Mouse (Mus musculus): ENCODE results near the gene Gm10073. TPM values are rescaled to one million over a fixed set of nuclear protein-coding genes. Genes with fewer than 3 reads are reported as not detected.
"Not testable (repeated sequence)": the region's sequence is repeated elsewhere in the genome, so short reads cannot be mapped to it uniquely, and the experiment has no call there.

The Gm10073 gene
- total RNA-seq (2015; ENCODE audit: low replicate concordance) (20.6 and 31.1 TPM in 2 replicates), total RNA-seq (2017; ENCODE audit: low replicate concordance) (not detected in 2 replicates)

DNA sequence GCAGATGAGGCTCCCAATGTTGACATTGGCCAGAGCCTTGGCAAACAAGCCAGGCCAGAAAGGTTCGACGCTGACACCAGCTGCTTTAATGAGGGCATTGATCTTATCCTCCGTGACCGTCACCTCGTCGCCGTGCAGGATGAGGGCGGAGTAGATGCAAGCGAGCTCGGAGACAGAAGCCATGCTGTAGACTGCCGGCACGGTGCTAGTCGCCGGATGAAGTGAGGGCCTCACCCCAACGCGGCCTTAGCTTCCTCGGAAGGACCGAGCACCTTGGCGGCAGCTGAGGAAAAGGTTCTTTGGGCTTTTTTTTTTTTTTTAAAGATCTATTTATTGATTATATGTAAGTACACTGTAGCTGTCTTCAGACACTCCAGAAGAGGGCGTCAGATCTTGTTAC is at the start of gene Gm10073:
TSS of gene Gm10073 (minus strand) at position 294 of the 400 bp plus-strand sequence.
- ATAC-seq (replicated peaks; ENCODE audit: low FRiP score, poor library complexity, severe bottlenecking) = not testable (repeated sequence)

DNA sequence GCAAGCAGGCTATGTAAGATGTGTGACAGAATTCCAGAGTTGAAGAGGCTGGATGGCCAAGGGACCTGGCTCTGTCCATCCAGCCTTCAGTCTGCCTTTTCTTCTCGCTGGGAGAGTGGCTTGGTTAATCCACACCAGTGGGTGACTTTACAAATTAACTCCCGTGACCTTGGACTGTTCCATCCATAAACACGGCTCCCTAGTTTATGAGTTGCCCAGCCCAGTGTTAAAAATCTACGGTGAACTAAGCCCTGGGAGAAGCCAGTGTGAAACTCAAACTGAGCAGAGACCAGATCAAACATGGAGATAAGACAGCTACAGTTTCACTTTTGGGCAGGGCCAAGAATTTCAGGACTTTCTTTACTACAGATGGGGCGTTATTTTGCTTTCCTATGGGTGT is 49.8 kb upstream of the Gm10073 start:
- no peak for ATAC-seq (replicated peaks; ENCODE audit: low FRiP score, poor library complexity, severe bottlenecking)

DNA sequence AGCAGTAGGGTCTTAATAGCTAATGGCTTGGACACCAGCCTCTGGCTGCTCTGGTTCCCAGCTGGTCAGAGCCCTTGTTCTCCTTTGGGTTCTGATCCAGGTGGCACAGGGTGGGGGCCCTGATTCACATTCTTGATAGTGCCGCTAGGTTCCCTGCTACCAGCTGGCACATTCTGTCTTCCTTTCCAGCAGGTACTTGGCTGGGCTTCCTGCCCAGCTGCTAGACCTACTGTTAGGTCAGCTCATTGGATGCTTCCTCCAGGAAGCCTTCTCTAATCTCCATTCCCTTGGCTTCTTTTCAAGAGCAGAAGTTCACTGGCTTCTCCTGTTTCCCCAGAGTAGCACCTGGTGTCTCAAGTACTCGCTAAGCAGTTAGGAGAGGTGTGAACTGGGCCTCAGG is 47.2 kb upstream of the Gm10073 start:
- no peak for ATAC-seq (replicated peaks; ENCODE audit: low FRiP score, poor library complexity, severe bottlenecking)

DNA sequence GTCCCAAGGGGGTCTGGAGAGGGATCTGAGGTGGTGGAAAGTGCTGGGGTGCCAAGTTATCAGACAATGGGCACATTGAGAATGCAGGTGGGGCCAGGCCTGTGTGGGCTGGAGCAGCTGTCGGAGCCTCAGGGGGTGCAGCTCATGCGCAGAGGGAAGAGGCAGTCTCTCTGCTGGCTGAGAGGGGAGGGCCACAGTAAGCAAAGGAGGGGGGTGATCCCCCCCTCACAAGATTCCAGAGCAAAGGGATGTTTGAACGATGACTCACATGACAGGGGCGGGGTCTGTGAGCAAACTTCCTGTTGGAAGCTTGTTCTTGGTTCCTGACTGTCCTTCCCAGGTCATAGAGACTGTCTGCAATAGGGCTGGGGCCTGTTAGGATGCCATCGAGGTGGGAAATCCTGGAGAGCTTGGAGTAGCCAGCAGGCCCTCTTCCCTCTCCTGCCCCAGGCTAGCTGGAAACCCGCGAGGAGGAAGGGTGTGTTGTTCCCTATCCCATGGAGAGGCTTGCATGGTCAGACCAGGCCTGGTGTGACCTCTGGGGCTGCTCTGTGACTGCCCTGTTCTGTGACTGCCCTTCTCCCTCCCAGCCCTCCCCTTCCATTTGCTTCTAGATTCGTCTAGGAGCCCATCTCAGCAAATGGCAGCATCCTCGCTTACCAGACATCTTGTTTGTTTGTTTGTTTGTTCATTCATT is 46.4 kb upstream of the Gm10073 start:
- no peak for ATAC-seq (replicated peaks; ENCODE audit: low FRiP score, poor library complexity, severe bottlenecking)

DNA sequence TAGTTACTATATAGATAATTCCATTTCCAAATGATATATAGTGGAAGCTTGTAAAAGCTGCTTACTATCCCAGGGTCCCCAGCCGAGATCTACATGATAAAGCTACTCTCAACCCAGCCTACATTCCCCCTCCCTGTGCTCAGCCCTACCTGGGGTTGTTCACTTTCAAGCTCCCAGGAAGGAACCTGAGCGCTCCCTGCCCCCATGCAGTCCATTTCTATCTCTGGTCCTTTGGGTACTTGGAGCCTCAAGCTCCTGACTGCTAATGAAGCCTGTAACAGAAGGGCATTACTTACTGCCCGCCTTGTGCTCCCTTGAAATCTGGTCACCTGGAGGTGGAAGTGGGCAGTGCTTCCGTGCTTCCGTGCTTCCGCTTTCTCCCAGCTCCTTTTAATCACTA is 45.1 kb upstream of the Gm10073 start:
- no peak for ATAC-seq (replicated peaks; ENCODE audit: low FRiP score, poor library complexity, severe bottlenecking)

DNA sequence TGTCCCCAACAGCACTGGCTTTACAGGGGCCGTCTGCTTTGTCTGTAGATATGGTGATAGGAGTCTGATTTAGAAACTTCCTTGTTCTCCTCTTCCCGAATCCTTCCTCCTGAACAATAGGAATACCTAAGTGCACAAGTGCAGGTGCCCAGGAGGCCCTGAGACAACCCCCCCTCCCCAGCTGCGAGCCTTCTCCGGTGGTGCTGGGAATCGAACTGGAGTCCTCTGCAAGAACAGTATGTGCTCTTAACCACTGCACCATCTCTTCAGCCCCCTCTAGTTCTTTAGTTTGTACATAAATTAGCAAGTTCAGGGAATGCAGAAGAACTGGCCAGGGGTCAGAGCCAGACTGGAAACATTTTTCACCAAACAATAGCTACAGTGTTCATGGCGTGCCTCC is 44.6 kb upstream of the Gm10073 start:
- ATAC-seq (replicated peaks; ENCODE audit: low FRiP score, poor library complexity, severe bottlenecking) = no peak

DNA sequence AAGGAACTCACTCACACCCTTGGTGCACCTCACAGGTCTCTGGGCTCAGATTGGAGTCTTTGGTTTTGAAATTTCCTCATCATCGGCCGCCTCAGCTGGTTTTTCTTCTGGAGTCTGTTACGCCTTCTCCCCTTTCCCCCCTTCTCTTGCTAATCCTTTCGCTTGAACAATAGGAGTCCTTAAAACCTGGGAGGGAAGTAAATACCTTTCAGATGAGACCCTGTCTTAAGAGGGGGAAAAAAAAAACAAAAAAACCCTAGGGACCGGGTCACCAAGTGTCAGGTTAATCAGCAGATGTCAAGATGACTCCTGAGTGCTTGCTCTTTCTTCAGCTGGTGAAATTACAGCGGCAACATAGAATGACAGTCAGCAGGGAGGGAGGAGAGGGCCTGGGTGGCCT is 43.9 kb upstream of the Gm10073 start:
- no peak for ATAC-seq (replicated peaks; ENCODE audit: low FRiP score, poor library complexity, severe bottlenecking)

DNA sequence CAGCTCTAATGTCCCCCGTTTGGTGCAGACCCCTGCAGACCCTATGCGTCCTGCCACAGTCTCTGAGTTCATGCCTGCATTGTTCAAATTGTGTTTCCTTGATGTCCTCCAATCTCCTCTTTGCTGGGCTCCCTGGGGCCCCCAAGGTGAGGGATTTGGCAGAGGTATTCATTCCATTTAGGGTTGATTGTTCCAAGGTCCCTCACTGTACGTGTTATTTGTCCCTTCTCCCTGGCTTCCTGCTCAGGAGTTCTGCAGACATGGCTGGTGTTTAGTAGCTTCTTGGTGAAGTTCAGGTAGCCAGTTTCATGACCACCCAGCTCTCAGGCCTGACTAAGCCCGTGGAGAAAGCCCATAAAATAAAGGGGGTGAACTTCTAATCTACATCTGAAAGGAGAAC is 43.4 kb upstream of the Gm10073 start:
- ATAC-seq (replicated peaks; ENCODE audit: low FRiP score, poor library complexity, severe bottlenecking) = no peak

DNA sequence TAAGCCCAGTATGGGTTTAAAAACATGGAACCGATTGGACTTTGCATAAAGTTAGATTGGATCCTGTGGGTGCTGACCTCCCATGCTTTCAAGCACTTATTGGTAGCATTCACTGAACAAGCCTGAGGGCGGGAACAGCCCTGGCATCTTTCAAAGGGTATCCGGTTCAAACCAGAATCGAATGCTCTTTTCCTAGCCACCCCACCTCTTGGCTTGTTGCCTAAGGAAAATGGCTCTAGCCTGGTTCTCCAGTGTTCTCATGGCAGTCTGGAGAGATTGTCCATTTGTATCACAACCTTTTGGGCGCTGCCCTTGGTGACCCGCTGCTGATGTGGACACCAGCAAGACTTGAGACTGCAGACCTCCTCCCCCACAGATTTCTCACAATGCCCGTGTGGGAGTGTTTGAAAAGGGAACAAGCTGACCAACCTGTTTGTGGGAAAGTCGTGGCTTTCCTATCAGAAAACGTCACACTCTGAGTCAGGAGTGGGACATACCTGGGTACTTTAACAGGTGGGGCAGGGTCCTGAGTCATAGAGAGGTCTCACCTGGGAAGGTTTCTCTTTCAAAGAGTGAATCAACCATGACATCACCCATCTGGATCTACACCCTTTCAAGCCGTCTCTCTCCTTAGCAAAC is 42.5 kb upstream of the Gm10073 start:
- no peak for ATAC-seq (replicated peaks; ENCODE audit: low FRiP score, poor library complexity, severe bottlenecking)

DNA sequence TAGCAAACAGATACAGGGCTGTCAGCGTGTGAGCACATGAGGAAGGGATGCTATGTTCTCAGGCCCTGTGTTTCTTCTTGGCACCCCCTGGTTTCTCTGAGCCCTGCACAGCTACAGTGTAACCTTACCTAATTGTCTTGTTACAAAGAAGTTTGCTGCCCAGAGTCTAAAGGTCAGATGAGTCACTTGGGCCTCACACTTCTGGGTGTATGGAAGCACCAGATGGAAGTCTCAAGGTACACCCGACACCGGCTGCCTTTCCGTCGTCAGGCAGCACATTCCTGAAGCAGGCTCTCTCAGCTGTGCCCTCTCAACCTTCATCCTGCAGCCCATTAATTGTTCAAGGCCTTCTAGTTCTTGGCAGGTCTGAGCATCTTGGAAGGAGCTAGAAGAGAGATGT is 41.4 kb upstream of the Gm10073 start:
- ATAC-seq (replicated peaks; ENCODE audit: low FRiP score, poor library complexity, severe bottlenecking) = no peak

DNA sequence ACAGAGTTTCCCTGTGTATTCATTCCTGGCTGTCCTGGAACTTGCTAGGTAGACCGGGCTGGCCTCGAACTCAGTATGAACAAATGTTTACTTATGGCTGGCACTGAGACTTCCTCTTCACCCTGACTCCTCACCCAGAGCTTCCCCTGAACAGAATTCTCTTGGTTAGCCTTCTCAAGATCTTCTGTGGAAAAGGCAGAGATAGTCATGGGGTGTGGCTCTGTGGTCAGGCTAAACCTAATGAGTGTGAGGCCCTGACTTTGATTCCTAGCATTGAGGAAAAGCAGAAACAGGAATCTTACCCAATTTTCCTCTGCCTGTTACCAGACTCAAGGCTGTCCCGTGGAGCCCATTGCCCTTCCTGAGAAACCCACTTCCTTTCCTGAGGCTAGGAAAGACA is 38.8 kb upstream of the Gm10073 start:
- no peak for ATAC-seq (replicated peaks; ENCODE audit: low FRiP score, poor library complexity, severe bottlenecking)

DNA sequence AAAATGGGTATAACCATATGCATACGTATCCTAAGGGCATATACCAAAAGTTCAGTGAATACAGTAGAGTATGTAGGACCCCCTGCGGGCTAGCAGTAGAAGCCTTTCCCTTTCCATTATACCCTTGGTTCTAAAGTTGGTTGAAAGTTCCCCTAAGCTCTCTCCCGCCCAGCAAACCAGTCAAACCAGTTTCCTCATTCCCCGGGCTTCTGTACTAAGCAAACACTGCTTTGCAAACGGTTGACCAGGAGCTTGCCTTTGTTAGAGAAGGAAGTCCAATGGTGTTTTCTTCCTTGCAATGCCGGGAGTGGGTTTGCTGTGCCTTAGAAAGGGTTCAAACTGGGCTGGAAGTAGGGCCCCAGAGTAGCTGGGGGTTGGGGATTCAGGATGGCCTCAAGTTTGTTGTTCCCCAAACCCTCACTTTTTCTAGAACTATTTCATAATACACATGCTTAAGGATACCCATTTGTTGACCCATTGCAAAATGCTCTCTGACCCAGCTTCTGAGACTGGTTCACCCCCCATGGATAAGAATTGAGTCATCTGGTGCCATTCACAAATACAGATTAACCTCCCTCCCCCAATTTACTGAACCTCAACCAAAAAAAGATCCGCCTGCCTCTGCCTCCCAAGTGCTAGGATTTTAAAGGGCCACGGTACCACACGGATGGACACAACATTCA is 37.8 kb upstream of the Gm10073 start:
- no peak for ATAC-seq (replicated peaks; ENCODE audit: low FRiP score, poor library complexity, severe bottlenecking)

DNA sequence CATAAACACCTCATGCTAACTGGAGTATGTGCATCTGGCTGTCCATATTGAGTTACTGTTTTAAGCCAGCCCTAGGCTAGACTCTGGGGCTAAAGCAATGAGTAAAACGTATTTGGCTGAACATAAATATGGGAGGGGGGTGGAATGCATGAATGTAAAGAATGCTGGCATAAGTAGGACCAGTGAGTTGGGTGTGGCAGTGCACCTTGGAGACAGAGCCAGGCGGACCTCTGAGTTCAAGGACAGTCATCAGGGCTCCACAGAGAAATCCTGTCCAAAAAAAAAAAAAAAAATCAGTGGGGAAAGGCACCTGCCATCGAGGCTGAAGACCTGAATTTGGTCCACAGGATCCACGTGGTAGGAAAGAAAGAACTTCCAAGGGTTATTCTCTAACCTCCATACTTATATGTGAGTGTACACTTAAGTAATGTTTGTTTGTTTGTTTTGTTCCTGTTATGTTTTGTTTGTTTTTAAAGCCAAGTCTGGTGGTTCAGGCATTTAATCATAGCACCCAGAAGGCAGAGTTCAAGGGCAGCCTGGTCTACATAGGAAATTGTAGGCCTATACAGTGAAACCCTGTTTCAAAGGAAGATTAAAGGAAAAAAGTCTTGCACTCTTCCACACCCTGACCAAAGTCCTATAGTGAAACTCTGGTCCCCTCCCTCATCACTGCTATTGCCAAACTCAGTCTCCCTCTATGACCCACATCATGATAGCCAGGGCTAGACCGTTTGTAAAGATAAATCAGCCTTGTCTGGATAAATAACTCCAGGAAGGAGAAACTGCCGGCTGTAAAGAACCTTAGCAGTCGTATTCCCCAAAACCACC is 36.0 kb upstream of the Gm10073 start:
- no peak for ATAC-seq (replicated peaks; ENCODE audit: low FRiP score, poor library complexity, severe bottlenecking)

DNA sequence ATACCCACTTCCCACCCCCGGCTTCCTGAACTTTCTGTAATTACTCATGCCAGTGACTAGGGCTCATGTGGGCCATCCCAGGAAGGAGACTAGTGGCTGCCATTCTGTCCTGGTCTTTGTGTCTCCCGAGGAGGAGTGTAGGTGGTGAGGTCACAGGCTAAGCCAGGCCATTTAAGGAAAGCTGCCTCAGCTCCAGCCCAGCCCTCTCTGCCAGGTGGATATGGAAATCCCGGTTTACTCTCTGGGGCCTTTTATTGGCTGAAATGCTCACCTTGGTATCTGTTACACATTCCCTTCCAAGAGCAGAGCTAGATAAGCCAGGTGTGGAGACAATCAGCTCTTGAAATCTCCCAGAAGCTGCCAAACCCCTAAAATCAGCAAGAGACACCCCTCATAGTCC is 35.2 kb upstream of the Gm10073 start:
- ATAC-seq (replicated peaks; ENCODE audit: low FRiP score, poor library complexity, severe bottlenecking) = no peak

DNA sequence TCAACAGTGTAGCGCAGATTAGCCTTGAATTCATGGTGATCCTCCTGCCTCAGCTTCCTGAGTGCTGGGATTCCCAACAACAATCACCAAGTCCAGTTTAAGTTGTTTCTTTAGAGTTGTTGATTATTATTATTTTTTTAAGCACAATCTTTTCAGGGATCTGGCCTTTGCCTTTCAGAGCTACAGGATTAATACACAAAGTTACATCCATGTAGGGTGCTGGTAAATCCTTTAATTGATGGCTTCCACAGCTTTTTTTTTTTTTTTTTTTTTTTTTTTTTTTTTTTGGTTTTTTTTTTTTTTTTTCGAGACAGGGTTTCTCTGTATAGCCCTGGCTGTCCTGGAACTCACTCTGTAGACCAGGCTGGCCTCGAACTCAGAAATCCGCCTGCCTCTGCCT is 34.5 kb upstream of the Gm10073 start:
- ATAC-seq (replicated peaks; ENCODE audit: low FRiP score, poor library complexity, severe bottlenecking) = not testable (repeated sequence)

DNA sequence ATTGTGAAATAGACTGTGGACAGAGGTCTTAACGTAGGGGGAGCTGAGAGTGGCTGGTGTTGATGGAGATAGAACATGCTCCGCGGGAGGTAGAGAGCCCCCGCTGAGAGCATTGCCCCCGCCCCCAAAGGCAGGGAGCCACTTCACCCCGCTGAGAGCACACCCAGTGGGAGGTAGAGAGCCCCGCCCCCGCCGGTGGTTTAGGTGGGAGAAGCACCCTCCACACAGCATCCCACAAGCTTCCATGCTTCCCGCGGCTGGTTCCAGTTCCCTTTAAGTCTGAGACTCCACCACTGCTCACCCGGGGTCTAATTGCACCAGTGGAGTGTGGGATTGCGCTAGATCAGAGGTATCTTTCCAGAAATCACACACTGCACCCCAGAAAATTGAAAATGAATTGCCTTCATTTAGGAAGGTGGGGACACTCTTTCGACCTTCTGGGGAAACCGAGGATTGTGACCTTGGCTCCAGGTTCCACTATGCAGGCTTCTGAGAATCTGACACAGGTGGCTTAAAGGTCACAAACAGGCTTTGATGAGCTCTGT is 33.4 kb upstream of the Gm10073 start:
- ATAC-seq (replicated peaks; ENCODE audit: low FRiP score, poor library complexity, severe bottlenecking) = no peak

DNA sequence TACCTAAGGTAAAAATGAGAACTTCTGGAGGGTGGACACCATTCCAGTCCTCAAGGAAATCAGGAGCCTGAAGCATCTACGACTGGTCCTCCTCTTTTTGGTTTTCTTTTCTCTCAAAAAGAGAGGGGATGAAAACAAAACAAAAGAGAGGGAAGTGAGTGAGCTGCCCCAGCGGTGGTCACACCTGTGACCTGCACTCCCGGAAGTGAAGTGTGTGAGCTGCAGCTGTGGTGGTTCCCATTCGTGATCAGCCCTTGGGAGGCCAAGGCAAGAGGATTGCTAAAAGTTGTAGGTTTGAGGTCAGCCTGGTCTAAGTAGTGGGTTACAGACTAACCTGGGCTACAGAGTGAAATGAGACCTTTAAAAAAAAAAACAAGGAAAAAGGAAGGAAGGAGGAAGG is 32.9 kb upstream of the Gm10073 start:
- no peak for ATAC-seq (replicated peaks; ENCODE audit: low FRiP score, poor library complexity, severe bottlenecking)

DNA sequence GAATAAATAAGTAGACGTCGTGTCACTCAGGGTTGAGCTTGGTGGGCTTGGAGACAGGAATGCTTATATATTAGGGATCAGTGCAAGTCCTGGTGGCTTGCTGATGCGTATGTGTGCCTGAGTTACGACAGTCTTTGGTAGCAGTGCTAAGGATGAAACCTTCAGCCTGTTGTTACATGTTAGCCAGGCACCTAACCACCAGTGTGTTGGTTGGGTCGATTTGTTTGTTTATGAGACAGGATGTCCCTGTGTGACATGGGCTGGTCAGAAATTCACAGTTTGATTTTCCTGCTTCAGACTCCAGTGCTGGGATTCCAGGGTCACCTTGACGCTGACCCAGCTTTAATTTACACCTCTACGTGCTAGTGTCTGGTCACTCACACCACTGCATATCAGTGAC is 32.4 kb upstream of the Gm10073 start:
- ATAC-seq (replicated peaks; ENCODE audit: low FRiP score, poor library complexity, severe bottlenecking) = no peak

DNA sequence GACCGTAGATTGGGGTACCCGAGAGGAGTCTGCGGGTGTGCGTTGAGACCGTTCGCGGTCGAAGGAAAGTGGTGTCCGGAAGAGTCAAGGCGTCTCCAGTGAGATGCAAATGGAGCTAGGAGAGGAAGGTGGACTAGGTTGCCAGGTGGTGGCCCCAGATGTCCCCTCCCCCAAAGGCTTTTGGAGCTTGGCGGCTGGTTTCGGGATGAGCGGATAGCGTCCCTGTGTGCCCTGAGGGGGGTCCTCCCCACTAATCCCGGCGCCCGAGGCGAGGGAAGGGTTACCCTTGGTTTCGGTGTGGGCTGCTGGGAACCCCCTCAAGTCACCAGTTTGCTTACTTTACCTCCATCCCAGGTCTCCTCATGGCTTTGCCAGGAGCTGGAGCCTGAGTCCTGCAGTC is 30.7 kb upstream of the Gm10073 start:
- ATAC-seq (replicated peaks; ENCODE audit: low FRiP score, poor library complexity, severe bottlenecking) = no peak

Data from erythroblast, adult 5-6 weeks (primary cell).